ENCODE assay signal across 11 mouse cellular contexts in genomic region chr19:35125278-35125677, GRCm38 (mm10).
DNase-seq lines count a peak whose midpoint lies in the region; ATAC-seq and TF ChIP-seq lines count a peak whose summit lies in the region.
"Had no signal": no experiment of that assay in that cellular context is flagged by ENCODE, and none has a peak within 500 bp of the region (broad histone marks: within the 10 kb centered on the region; RNA-seq: fewer than 3 reads in every experiment).

No protein-coding gene starts in this region.

- no peak overlapping the region for H3K9ac ChIP-seq in heart, postnatal 0 days (replicated peaks; ENCODE audit: low read depth, low read length)
- no peak overlapping the region for H3K9ac ChIP-seq in heart, embryonic 12.5 days
- H3K9ac ChIP-seq: hindbrain, embryonic 15.5 days; limb, embryonic 15.5 days had no signal

- no peaks in the 10 kb centered on the region for H3K9me3 ChIP-seq in heart, postnatal 0 days (replicated peaks; ENCODE audit: control insufficient read depth, low read length)
- H3K9me3 ChIP-seq in heart, embryonic 10.5 days: no peaks in the 10 kb centered on the region
- no peaks in the 10 kb centered on the region for H3K9me3 ChIP-seq in heart, embryonic 12.5 days (replicated peaks)
- H3K9me3 ChIP-seq: hindbrain, embryonic 15.5 days; limb, embryonic 15.5 days had no signal

- peak; percentile 49 for TF ChIP-seq CTCF in heart, postnatal 0 days (IDR thresholded peaks at IDR 0.05; ENCODE audit: low read depth)

- WGBS in heart, postnatal 0 days: 13% methylated on average over 4 of the region's 4 CpGs
- 18% methylated on average over 4 of the region's 4 CpGs for WGBS in heart, embryonic 10.5 days
- WGBS in heart, embryonic 12.5 days: 19% methylated on average over 4 of the region's 4 CpGs

- no peak overlapping the region for H3K4me3 ChIP-seq in heart, postnatal 0 days (ENCODE audit: low read depth, low read length)
- no peak overlapping the region for H3K4me3 ChIP-seq in heart, embryonic 10.5 days
- H3K4me3 ChIP-seq in heart, embryonic 12.5 days: no peak overlapping the region
- H3K4me3 ChIP-seq: hindbrain, embryonic 15.5 days; limb, embryonic 15.5 days had no signal

- DNase-seq in heart, postnatal 0 days (ENCODE audit: low spot score): peak; percentile 43
- DNase-seq in heart, embryonic 10.5 days (ENCODE audit: low spot score): no peak
- DNase-seq in 3T3-L1 (ENCODE audit: low read depth, low spot score) (peak; percentile 50), MN1 (ENCODE audit: low spot score) (peak; percentile 29)
- no peak for DNase-seq in right cerebral cortex, adult 18-20 months
- DNase-seq in right cerebral cortex, postnatal 25 days: no peak
- DNase-seq: thymus, postnatal 25 days had no signal

- no peaks in the 10 kb centered on the region for H3K36me3 ChIP-seq in heart, postnatal 0 days (replicated peaks; ENCODE audit: control insufficient read depth, insufficient read depth, low read length)
- no peaks in the 10 kb centered on the region for H3K36me3 ChIP-seq in heart, embryonic 10.5 days
- no peaks in the 10 kb centered on the region for H3K36me3 ChIP-seq in heart, embryonic 12.5 days
- H3K36me3 ChIP-seq: hindbrain, embryonic 15.5 days; limb, embryonic 15.5 days had no signal

- no peak for TF ChIP-seq EP300 in heart, postnatal 0 days (IDR thresholded peaks at IDR 0.05; ENCODE audit: low read depth)

- no peak overlapping the region for H3K4me2 ChIP-seq in heart, postnatal 0 days (ENCODE audit: low read depth, low read length)
- H3K4me2 ChIP-seq in heart, embryonic 12.5 days: no peak overlapping the region
- H3K4me2 ChIP-seq: hindbrain, embryonic 15.5 days; limb, embryonic 15.5 days had no signal

- H3K4me1 ChIP-seq in heart, postnatal 0 days (ENCODE audit: control insufficient read depth, insufficient read depth): no peaks in the 10 kb centered on the region
- H3K4me1 ChIP-seq in heart, embryonic 10.5 days: no peaks in the 10 kb centered on the region
- H3K4me1 ChIP-seq in heart, embryonic 12.5 days (replicated peaks): no peaks in the 10 kb centered on the region
- H3K4me1 ChIP-seq: hindbrain, embryonic 15.5 days; limb, embryonic 15.5 days had no signal

- H3K27ac ChIP-seq in heart, postnatal 0 days (ENCODE audit: low read depth): no peak overlapping the region
- H3K27ac ChIP-seq in heart, embryonic 10.5 days: no peak overlapping the region
- no peak overlapping the region for H3K27ac ChIP-seq in heart, embryonic 12.5 days (ENCODE audit: poor library complexity, severe bottlenecking)
- H3K27ac ChIP-seq: hindbrain, embryonic 15.5 days; limb, embryonic 15.5 days had no signal

- H3K27me3 ChIP-seq in heart, postnatal 0 days (ENCODE audit: control insufficient read depth, insufficient read depth, low read length): no peaks in the 10 kb centered on the region
- H3K27me3 ChIP-seq in heart, embryonic 10.5 days (ENCODE audit: insufficient read depth, poor library complexity, severe bottlenecking): no peaks in the 10 kb centered on the region
- H3K27me3 ChIP-seq in heart, embryonic 12.5 days (replicated peaks): no peaks in the 10 kb centered on the region
- H3K27me3 ChIP-seq: hindbrain, embryonic 15.5 days; limb, embryonic 15.5 days had no signal

- no peak for ATAC-seq in heart, postnatal 0 days (ENCODE audit: insufficient read depth, low read depth)
- 0 out of 2 replicates have a peak, but pooled peaks have one; percentile 22 for ATAC-seq in granulocyte monocyte progenitor cell, adult 5-6 weeks (replicated peaks; ENCODE audit: poor library complexity, severe bottlenecking)
- ATAC-seq in heart, embryonic 12.5 days (ENCODE audit: insufficient number of reproducible peaks, low FRiP score): no peak

Comparison
In these comparisons a context has a peak if more than half of its experiments do, and no peak if none do; other contexts are left out.
1. DNase-seq: peak in heart, postnatal 0 days (single experiment), 3T3-L1 (single experiment) and MN1 (single experiment); none in heart, embryonic 10.5 days (single experiment), right cerebral cortex, adult 18-20 months (single experiment) and right cerebral cortex, postnatal 25 days (single experiment).